In the genomic region with DNA sequence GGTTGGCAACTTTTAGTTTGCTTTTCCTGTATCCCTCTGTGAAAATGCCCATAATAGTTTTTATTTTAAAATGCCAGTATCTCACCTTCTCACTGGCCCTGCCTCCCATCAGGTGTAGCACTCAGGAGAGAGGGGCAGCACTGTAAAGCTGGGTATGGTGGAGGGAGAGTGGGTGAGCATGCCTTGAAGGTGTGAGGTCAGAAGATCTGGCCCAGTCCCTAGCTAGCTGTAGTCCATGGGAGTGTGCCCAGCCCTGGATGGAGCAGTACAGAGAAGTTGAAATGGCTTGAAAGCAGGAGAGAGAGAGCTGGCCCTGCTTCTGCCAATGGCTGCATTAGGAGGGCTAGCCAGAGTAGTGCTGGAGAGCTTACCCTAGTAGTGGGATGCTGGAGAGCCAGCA, we compare ENCODE assay signal across 32 mouse cellular contexts.
DNase-seq lines count a peak whose midpoint lies in the region; ATAC-seq and TF ChIP-seq lines count a peak whose summit lies in the region.
"Had no signal": no experiment of that assay in that cellular context is flagged by ENCODE, and none has a peak within 500 bp of the region (broad histone marks: within the 10 kb centered on the region; RNA-seq: fewer than 3 reads in every experiment).

No protein-coding gene starts in this region.

- no peaks in the 10 kb centered on the region for H3K36me3 ChIP-seq in embryonic facial prominence, embryonic 12.5 days
- no peaks in the 10 kb centered on the region for H3K36me3 ChIP-seq in embryonic facial prominence, embryonic 10.5 days (replicated peaks)
- H3K36me3 ChIP-seq in intestine, embryonic 15.5 days, result no peaks in the 10 kb centered on the region
- H3K36me3 ChIP-seq in intestine, postnatal 0 days (ENCODE audit: control insufficient read depth, insufficient read depth), result no peaks in the 10 kb centered on the region
- no peaks in the 10 kb centered on the region for H3K36me3 ChIP-seq in liver, embryonic 13.5 days
- no peaks in the 10 kb centered on the region for H3K36me3 ChIP-seq in midbrain, embryonic 15.5 days (replicated peaks)
- H3K36me3 ChIP-seq: embryonic facial prominence, embryonic 15.5 days; forebrain, embryonic 12.5 days; heart, embryonic 13.5 days; neural tube, embryonic 12.5 days had no signal

- ATAC-seq in embryonic facial prominence, embryonic 12.5 days (ENCODE audit: insufficient number of reproducible peaks, insufficient read depth, low FRiP score, low TSS enrichment), result peak; percentile 56; the same call in 1 of the 2 replicates
- 0 out of 2 replicates have a peak, but pooled peaks have one; percentile 34 for ATAC-seq in intestine, embryonic 15.5 days
- ATAC-seq in intestine, postnatal 0 days, result no peak
- peak; percentile 43; the same call in 1 of the 2 replicates for ATAC-seq in liver, embryonic 13.5 days (ENCODE audit: low read depth)
- ATAC-seq in midbrain, embryonic 15.5 days (replicated peaks), result peak; percentile 42; the same call in 1 of the 2 replicates
- no peak for ATAC-seq in megakaryocyte, adult 5-6 weeks (ENCODE audit: poor library complexity, severe bottlenecking)
- ATAC-seq: activated CD4-positive, CD25-positive, alpha-beta regulatory T cell, adult 4 months; forebrain, postnatal 0 days; hindbrain, postnatal 0 days; lung, postnatal 0 days had no signal

- H3K4me1 ChIP-seq in embryonic facial prominence, embryonic 12.5 days, result 0 out of 2 replicates have a peak, but pooled peaks cover 4% of the 10 kb centered on the region
- H3K4me1 ChIP-seq in embryonic facial prominence, embryonic 10.5 days, result peaks cover 13% of the 10 kb centered on the region
- no peaks in the 10 kb centered on the region for H3K4me1 ChIP-seq in intestine, embryonic 15.5 days (replicated peaks)
- no peaks in the 10 kb centered on the region for H3K4me1 ChIP-seq in intestine, postnatal 0 days (replicated peaks; ENCODE audit: control insufficient read depth, insufficient read depth, low read length)
- H3K4me1 ChIP-seq in liver, embryonic 13.5 days (replicated peaks), result peaks cover 5% of the 10 kb centered on the region
- no peaks in the 10 kb centered on the region for H3K4me1 ChIP-seq in midbrain, embryonic 15.5 days
- H3K4me1 ChIP-seq: embryonic facial prominence, embryonic 15.5 days; forebrain, embryonic 12.5 days; neural tube, embryonic 12.5 days had no signal

- H3K27me3 ChIP-seq in embryonic facial prominence, embryonic 12.5 days, result no peaks in the 10 kb centered on the region
- no peaks in the 10 kb centered on the region for H3K27me3 ChIP-seq in embryonic facial prominence, embryonic 10.5 days (replicated peaks; ENCODE audit: low read depth, poor library complexity, severe bottlenecking)
- no peaks in the 10 kb centered on the region for H3K27me3 ChIP-seq in intestine, embryonic 15.5 days (replicated peaks)
- no peaks in the 10 kb centered on the region for H3K27me3 ChIP-seq in intestine, postnatal 0 days (replicated peaks; ENCODE audit: control insufficient read depth, insufficient read depth, low read length)
- H3K27me3 ChIP-seq in liver, embryonic 13.5 days, result no peaks in the 10 kb centered on the region
- no peaks in the 10 kb centered on the region for H3K27me3 ChIP-seq in midbrain, embryonic 15.5 days (replicated peaks)
- H3K27me3 ChIP-seq: CH12.LX; embryonic facial prominence, embryonic 15.5 days; forebrain, embryonic 12.5 days; heart, embryonic 13.5 days; neural tube, embryonic 12.5 days had no signal

- no peaks in the 10 kb centered on the region for H3K9me3 ChIP-seq in embryonic facial prominence, embryonic 12.5 days
- no peaks in the 10 kb centered on the region for H3K9me3 ChIP-seq in embryonic facial prominence, embryonic 10.5 days
- H3K9me3 ChIP-seq in intestine, embryonic 15.5 days, result no peaks in the 10 kb centered on the region
- no peaks in the 10 kb centered on the region for H3K9me3 ChIP-seq in intestine, postnatal 0 days (ENCODE audit: control insufficient read depth)
- no peaks in the 10 kb centered on the region for H3K9me3 ChIP-seq in liver, embryonic 13.5 days (replicated peaks)
- no peaks in the 10 kb centered on the region for H3K9me3 ChIP-seq in midbrain, embryonic 15.5 days
- H3K9me3 ChIP-seq: embryonic facial prominence, embryonic 15.5 days; forebrain, embryonic 12.5 days; heart, embryonic 13.5 days; neural tube, embryonic 12.5 days had no signal

- no peak for DNase-seq in embryonic facial prominence, embryonic 10.5 days (ENCODE audit: low spot score)
- DNase-seq in liver, embryonic 13.5 days, result no peak
- no peak for DNase-seq in liver
- DNase-seq: adrenal gland, adult 2 months; adrenal gland, postnatal 36 days; cerebellum, adult 18-20 months; cerebellum, postnatal 10 days; forebrain, postnatal 0 days; gastrocnemius, postnatal 10 days; heart, adult 18-20 months; heart, postnatal 14 days; kidney, adult 18-20 months; kidney, postnatal 10 days; layer of hippocampus, postnatal 36 days; left cerebral cortex, postnatal 4 days; lung, adult 18-20 months; thymus, adult 2 months; thymus, postnatal 36 days had no signal

- H3K9ac ChIP-seq in embryonic facial prominence, embryonic 12.5 days, result no peak overlapping the region
- H3K9ac ChIP-seq in intestine, embryonic 15.5 days, result no peak overlapping the region
- H3K9ac ChIP-seq in intestine, postnatal 0 days (ENCODE audit: low read depth, low read length), result no peak overlapping the region
- H3K9ac ChIP-seq in liver, embryonic 13.5 days, result no peak overlapping the region
- no peak overlapping the region for H3K9ac ChIP-seq in midbrain, embryonic 15.5 days
- H3K9ac ChIP-seq: embryonic facial prominence, embryonic 15.5 days; forebrain, embryonic 12.5 days; forebrain, postnatal 0 days; heart, embryonic 13.5 days; neural tube, embryonic 12.5 days had no signal

- no peak overlapping the region for H3K4me2 ChIP-seq in embryonic facial prominence, embryonic 12.5 days (replicated peaks)
- H3K4me2 ChIP-seq in intestine, embryonic 15.5 days (replicated peaks), result no peak overlapping the region
- H3K4me2 ChIP-seq in intestine, postnatal 0 days (replicated peaks; ENCODE audit: low read depth), result no peak overlapping the region
- no peak overlapping the region for H3K4me2 ChIP-seq in liver, embryonic 13.5 days
- no peak overlapping the region for H3K4me2 ChIP-seq in midbrain, embryonic 15.5 days
- H3K4me2 ChIP-seq: embryonic facial prominence, embryonic 15.5 days; forebrain, embryonic 12.5 days; heart, embryonic 13.5 days; neural tube, embryonic 12.5 days had no signal

- no peak overlapping the region for H3K4me3 ChIP-seq in embryonic facial prominence, embryonic 12.5 days
- no peak overlapping the region for H3K4me3 ChIP-seq in embryonic facial prominence, embryonic 10.5 days
- no peak overlapping the region for H3K4me3 ChIP-seq in intestine, embryonic 15.5 days (replicated peaks)
- H3K4me3 ChIP-seq in intestine, postnatal 0 days (ENCODE audit: low read depth, low read length), result no peak overlapping the region
- H3K4me3 ChIP-seq in liver, embryonic 13.5 days (replicated peaks), result no peak overlapping the region
- no peak overlapping the region for H3K4me3 ChIP-seq in midbrain, embryonic 15.5 days
- H3K4me3 ChIP-seq: embryonic facial prominence, embryonic 15.5 days; forebrain, embryonic 12.5 days; heart, embryonic 13.5 days; neural tube, embryonic 12.5 days had no signal

- TF ChIP-seq CTCF in intestine, postnatal 0 days (IDR thresholded peaks at IDR 0.05; ENCODE audit: low read depth), result no peak

- no peak overlapping the region for H3K27ac ChIP-seq in embryonic facial prominence, embryonic 12.5 days
- H3K27ac ChIP-seq in embryonic facial prominence, embryonic 10.5 days (replicated peaks), result no peak overlapping the region
- no peak overlapping the region for H3K27ac ChIP-seq in intestine, embryonic 15.5 days
- no peak overlapping the region for H3K27ac ChIP-seq in intestine, postnatal 0 days (ENCODE audit: low read depth, low read length)
- no peak overlapping the region for H3K27ac ChIP-seq in liver, embryonic 13.5 days
- no peak overlapping the region for H3K27ac ChIP-seq in midbrain, embryonic 15.5 days
- H3K27ac ChIP-seq: embryonic facial prominence, embryonic 15.5 days; forebrain, embryonic 12.5 days; heart, embryonic 13.5 days; hindbrain, postnatal 0 days; macrophage; neural tube, embryonic 12.5 days had no signal

Comparison
In these comparisons a context has a peak if more than half of its experiments do, and no peak if none do; other contexts are left out.
1. ATAC-seq: peak in embryonic facial prominence, embryonic 12.5 days (single experiment), intestine, embryonic 15.5 days (single experiment), liver, embryonic 13.5 days (single experiment) and midbrain, embryonic 15.5 days (single experiment); none in intestine, postnatal 0 days (single experiment) and megakaryocyte, adult 5-6 weeks (single experiment).